Mouse (Mus musculus) stomach, embryonic 15.5 days (tissue): ENCODE measurements at regions not wholly inside any gene's neighbourhood (a gene's known extent, or its start where the extent isn't known, plus 50 kb on each side); places are given as distances from the start of the nearest gene placed in this dataset.

Experiments
- ATAC-seq: fragments of 200-750 bp; cut with Nextera tagmentation; 2 replicates; pipeline ENCODE4 v1.8.0; 2017; ENCODE audit warnings: low read depth, moderate number of reproducible peaks, moderate TSS enrichment; ENCODE audit not compliant: insufficient read depth, low FRiP score
- H3K27ac ChIP-seq: fragments of 300-500 bp; sonication (generic); 2 replicates; pipeline ENCODE4 v1.5.1; 2015; ENCODE audit warnings: mild to moderate bottlenecking, inconsistent platforms
- H3K27me3 ChIP-seq: fragments of 300-500 bp; sonication (generic); replicated peaks from 2 replicates; pipeline ENCODE4 v1.6.1; 2015; ENCODE audit warnings: inconsistent platforms
- H3K36me3 ChIP-seq: fragments of 300-500 bp; sonication (generic); 2 replicates; pipeline ENCODE4 v1.6.1; 2015; ENCODE audit warnings: inconsistent platforms
- H3K4me1 ChIP-seq: fragments of 300-500 bp; sonication (generic); 2 replicates; pipeline ENCODE4 v1.6.1; 2015; ENCODE audit warnings: inconsistent platforms
- H3K4me2 ChIP-seq: fragments of 300-500 bp; sonication (generic); 2 replicates; pipeline ENCODE4 v1.6.1; 2015; ENCODE audit warnings: mild to moderate bottlenecking, inconsistent platforms
- H3K4me3 ChIP-seq: fragments of 300-500 bp; sonication (generic); replicated peaks from 2 replicates; pipeline ENCODE4 v1.5.1; 2015; ENCODE audit warnings: inconsistent platforms
- H3K9ac ChIP-seq: fragments of 300-500 bp; sonication (generic); 2 replicates; pipeline ENCODE4 v1.6.1; 2015; ENCODE audit warnings: inconsistent platforms
- H3K9me3 ChIP-seq: fragments of 300-500 bp; sonication (generic); 2 replicates; pipeline ENCODE4 v1.6.1; 2016; ENCODE audit warnings: inconsistent platforms
- WGBS: fragments of 180-500 bp; shearing (Covaris S2); methylation state at CpG from one replicate; pipeline ENCODE4 v1.1.7; 2015; 5-methylcytosine and 5-hydroxymethylcytosine counted together

- ATAC-seq, result no peak
- Histone ChIP-seq H3K9me3 (no peaks in the 10 kb centered on the region), H3K4me1 (no peaks in the 10 kb centered on the region), H3K4me2 (no peak overlapping the region), H3K4me3 (no peak overlapping the region), H3K27ac (no peak overlapping the region), H3K36me3 (no peaks in the 10 kb centered on the region), H3K27me3 (no peaks in the 10 kb centered on the region), H3K9ac (no peak overlapping the region)
- 64% methylated on average over 3 of the region's 3 CpGs for WGBS
Measured at GRCm38 (mm10) chr3:79996803-79997202, 112.5 kb downstream of the Fam198b start.

DNA sequence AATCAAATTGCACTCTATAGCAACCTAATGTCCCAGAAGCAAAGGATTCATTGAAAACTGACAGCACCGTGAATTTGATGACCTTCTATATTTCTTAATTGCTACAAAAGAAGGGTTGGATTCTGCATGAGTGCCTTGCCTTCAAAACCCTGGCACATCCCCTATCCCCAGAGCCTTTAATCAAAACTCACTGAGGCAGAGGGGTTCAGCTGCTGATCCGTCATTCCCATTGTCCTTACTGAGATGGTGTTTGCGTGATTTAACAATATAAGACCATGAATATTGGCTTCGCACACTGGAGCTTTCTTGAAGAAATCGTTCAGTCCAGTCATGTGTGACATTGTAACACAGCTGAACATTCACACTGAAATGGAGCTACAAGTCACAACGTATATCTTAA lies 118.0 kb downstream of the Fam198b start:
- Histone ChIP-seq H3K27ac (no peak overlapping the region), H3K36me3 (no peaks in the 10 kb centered on the region), H3K4me2 (no peak overlapping the region), H3K9me3 (no peaks in the 10 kb centered on the region), H3K9ac (no peak overlapping the region), H3K27me3 (no peaks in the 10 kb centered on the region), H3K4me1 (no peaks in the 10 kb centered on the region), H3K4me3 (no peak overlapping the region)
- ATAC-seq, result no peak
- WGBS, result 83% methylated on average over 6 of the region's 6 CpGs

DNA sequence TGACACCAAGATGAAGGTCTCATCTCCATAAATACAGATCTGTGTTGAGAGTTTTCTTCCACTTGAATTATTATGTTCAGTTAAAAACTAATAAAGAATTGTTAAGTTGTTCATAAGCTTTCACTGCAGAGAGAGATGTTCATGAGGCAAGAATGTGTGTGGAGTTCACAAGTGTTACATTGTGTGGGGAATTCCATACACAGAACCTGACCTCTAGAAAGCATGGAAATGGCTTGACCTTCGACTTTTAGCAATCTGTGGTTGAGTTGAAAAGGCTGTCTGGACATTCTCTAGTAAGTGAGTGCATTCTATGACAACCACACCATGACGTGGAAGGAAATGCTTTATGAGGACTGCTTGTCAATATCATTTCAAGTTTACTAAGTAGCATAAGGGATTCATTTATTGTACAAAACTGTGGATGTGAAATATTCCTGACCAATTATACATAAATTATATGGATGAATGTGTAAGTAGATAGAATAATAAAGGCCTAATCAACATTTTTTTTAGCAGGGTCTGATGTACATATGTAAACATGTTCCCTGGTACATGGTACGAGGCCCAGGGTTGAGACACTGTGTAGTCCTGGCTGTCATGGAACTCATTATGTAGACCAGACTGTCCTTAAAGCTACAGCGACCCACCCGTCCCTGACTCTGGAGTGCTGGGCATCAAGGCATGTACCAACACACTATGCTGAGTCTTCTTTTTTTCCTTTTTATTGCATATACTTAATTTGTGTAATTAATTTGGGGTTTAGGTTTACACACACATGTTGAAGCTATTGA lies 119.2 kb downstream of the Fam198b start:
- no peak for ATAC-seq
- Histone ChIP-seq H3K9ac (no peak overlapping the region), H3K9me3 (no peaks in the 10 kb centered on the region), H3K4me1 (no peaks in the 10 kb centered on the region), H3K27ac (no peak overlapping the region), H3K27me3 (no peaks in the 10 kb centered on the region), H3K36me3 (no peaks in the 10 kb centered on the region), H3K4me3 (no peak overlapping the region), H3K4me2 (no peak overlapping the region)
- 59% methylated on average over 5 of the region's 5 CpGs for WGBS

GRCm38 (mm10) chr3:80004556-80004955 lies 120.2 kb downstream of the Fam198b start:
- WGBS, result 80% methylated on average over 3 of the region's 3 CpGs
- Histone ChIP-seq H3K27ac (no peak overlapping the region), H3K4me3 (no peak overlapping the region)

DNA sequence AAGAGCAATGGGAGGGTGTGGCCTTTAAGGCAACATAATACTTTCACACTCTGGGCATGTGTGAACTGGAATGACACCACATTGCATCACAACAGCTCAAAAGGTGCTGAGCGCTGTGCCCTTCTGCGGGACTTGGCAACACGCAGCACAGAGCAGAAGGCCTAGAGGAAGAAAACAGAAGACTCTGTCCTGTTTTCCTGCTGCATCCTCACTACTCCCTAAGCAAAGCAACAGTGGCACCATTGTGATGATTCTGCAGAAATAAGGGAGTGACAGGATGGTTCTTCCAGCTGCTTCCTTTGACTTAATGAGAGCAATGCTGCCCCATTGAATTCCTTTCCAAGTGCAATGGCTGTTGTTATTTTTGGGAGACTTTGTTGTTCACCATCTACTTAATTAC lies 120.6 kb downstream of the Fam198b start:
- Histone ChIP-seq H3K27ac (no peak overlapping the region), H3K4me2 (no peak overlapping the region), H3K4me1 (no peaks in the 10 kb centered on the region), H3K36me3 (no peaks in the 10 kb centered on the region), H3K9me3 (no peaks in the 10 kb centered on the region), H3K4me3 (no peak overlapping the region), H3K9ac (no peak overlapping the region), H3K27me3 (no peaks in the 10 kb centered on the region)
- ATAC-seq, result no peak
- 79% methylated on average over 3 of the region's 3 CpGs for WGBS

More at GRCm38 (mm10) chr3:80004556-80004955, 120.2 kb downstream of the Fam198b start:
- H3K4me2 ChIP-seq, result no peak overlapping the region
- no peaks in the 10 kb centered on the region for H3K27me3 ChIP-seq
- ATAC-seq, result no peak
- H3K9me3 ChIP-seq, result no peaks in the 10 kb centered on the region
- no peaks in the 10 kb centered on the region for H3K4me1 ChIP-seq
- no peak overlapping the region for H3K9ac ChIP-seq
- no peaks in the 10 kb centered on the region for H3K36me3 ChIP-seq

DNA sequence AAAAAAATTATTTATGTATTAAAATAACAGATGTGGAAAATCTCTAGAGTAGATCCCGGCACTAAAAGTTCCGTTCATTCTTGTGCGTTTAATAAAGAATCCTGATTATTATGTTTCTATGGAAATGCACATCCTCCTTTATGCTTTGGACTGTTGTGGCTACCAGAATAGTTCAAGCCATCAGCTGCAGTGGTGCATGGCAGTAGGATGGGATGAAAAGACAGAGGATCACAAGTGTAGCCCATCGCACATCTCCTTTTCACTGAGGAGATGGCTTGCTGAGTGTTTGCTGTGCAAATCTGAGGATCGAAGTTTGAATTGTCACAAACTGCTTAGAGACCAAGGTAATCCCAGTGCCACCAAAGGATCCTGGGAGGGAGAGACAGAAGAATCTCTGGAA lies 121.0 kb downstream of the Fam198b start:
- Histone ChIP-seq H3K4me1 (no peaks in the 10 kb centered on the region), H3K27me3 (no peaks in the 10 kb centered on the region), H3K9me3 (no peaks in the 10 kb centered on the region), H3K27ac (no peak overlapping the region), H3K4me2 (no peak overlapping the region), H3K36me3 (no peaks in the 10 kb centered on the region), H3K9ac (no peak overlapping the region), H3K4me3 (no peak overlapping the region)
- WGBS, result 73% methylated on average over 5 of the region's 5 CpGs
- no peak for ATAC-seq

- Histone ChIP-seq H3K9me3 (no peaks in the 10 kb centered on the region), H3K27ac (no peak overlapping the region), H3K4me1 (no peaks in the 10 kb centered on the region), H3K4me3 (no peak overlapping the region), H3K9ac (no peak overlapping the region), H3K27me3 (no peaks in the 10 kb centered on the region), H3K4me2 (no peak overlapping the region), H3K36me3 (no peaks in the 10 kb centered on the region)
- no peak for ATAC-seq
- WGBS, result 62% methylated on average over 5 of the region's 5 CpGs
Measured at GRCm38 (mm10) chr3:80006263-80006662, 121.9 kb downstream of the Fam198b start.

- Histone ChIP-seq H3K9me3 (no peaks in the 10 kb centered on the region), H3K36me3 (no peaks in the 10 kb centered on the region), H3K27ac (no peak overlapping the region), H3K4me2 (no peak overlapping the region), H3K27me3 (no peaks in the 10 kb centered on the region), H3K9ac (no peak overlapping the region), H3K4me1 (no peaks in the 10 kb centered on the region), H3K4me3 (no peak overlapping the region)
- ATAC-seq, result no peak
- WGBS, result 77% methylated on average over 4 of the region's 4 CpGs
Measured at GRCm38 (mm10) chr3:80007006-80007405, 122.7 kb downstream of the Fam198b start.

- no peaks in the 10 kb centered on the region for H3K27me3 ChIP-seq
- H3K4me3 ChIP-seq, result no peak overlapping the region
- H3K9me3 ChIP-seq, result no peaks in the 10 kb centered on the region
- no peaks in the 10 kb centered on the region for H3K4me1 ChIP-seq
- no peaks in the 10 kb centered on the region for H3K36me3 ChIP-seq
- ATAC-seq, result no peak
- H3K9ac ChIP-seq, result no peak overlapping the region
- 72% methylated on average over 1 of the region's 1 CpGs for WGBS
- no peak overlapping the region for H3K27ac ChIP-seq
- H3K4me2 ChIP-seq, result no peak overlapping the region
Measured at GRCm38 (mm10) chr3:80009275-80009674, 124.9 kb downstream of the Fam198b start.

DNA sequence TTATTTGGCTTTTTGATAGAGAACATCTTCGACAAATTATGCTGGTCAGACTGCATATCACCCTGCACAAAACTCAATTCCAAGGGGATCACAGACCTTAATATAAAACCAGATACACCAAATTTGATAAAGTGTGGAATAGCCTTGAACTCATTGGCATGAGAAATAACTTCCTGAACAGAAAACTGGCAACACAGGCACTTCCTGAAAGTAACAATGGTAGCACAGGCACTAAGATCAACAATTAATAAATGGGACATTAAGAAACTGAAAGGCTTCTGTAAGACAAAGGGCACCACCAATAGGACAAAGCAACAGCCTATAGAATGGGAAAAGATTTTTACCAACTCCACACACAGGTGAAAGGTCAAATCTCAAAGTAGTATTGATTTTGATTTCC lies 141.5 kb downstream of the Fam198b start:
- Histone ChIP-seq H3K27me3 (no peaks in the 10 kb centered on the region), H3K9ac (no peak overlapping the region), H3K4me3 (no peak overlapping the region), H3K4me2 (no peak overlapping the region), H3K36me3 (no peaks in the 10 kb centered on the region), H3K4me1 (no peaks in the 10 kb centered on the region), H3K9me3 (no peaks in the 10 kb centered on the region), H3K27ac (no peak overlapping the region)
- no peak for ATAC-seq
- 75% methylated on average over 1 of the region's 1 CpGs for WGBS

GRCm38 (mm10) chr3:80033071-80033470 lies 148.7 kb downstream of the Fam198b start:
- Histone ChIP-seq H3K4me3 (no peak overlapping the region), H3K9me3 (no peaks in the 10 kb centered on the region), H3K4me1 (no peaks in the 10 kb centered on the region), H3K27ac (no peak overlapping the region), H3K9ac (no peak overlapping the region), H3K4me2 (no peak overlapping the region), H3K36me3 (no peaks in the 10 kb centered on the region), H3K27me3 (no peaks in the 10 kb centered on the region)
- WGBS, result 82% methylated on average over 3 of the region's 3 CpGs
- no peak for ATAC-seq

DNA sequence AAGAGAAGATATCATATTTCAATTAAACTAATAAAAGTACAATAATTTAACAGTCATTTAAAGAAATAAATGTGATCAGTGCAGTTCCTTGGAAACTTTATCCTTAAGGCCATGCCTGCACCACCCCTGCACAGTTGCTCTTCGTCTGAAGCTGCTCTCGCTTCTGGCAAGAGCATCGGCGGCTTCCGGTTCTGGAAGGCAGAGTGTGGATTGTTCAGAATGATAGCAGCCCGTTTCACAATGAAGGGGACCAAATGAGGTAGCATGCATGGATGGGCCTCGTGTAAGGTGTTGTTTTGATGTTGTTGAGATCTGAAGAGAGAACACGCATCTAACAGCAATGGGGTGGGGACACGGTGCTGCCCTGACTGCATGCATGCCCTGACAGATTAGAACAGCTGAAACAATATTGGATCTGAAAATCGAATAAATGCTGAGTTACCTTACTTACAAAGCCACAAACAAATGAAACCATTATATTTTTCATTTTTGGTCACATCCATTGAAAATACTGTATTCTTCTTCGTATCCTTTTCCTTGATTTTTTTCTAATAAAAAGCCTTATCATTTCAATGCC lies 154.3 kb downstream of the Fam198b start:
- no peak for ATAC-seq
- WGBS, result 72% methylated on average over 11 of the region's 11 CpGs
- Histone ChIP-seq H3K27me3 (no peaks in the 10 kb centered on the region), H3K4me3 (no peak overlapping the region), H3K4me1 (no peaks in the 10 kb centered on the region), H3K9ac (no peak overlapping the region), H3K9me3 (no peaks in the 10 kb centered on the region), H3K36me3 (no peaks in the 10 kb centered on the region), H3K27ac (no peak overlapping the region), H3K4me2 (no peak overlapping the region)
